Mouse (Mus musculus) megakaryocyte-erythroid progenitor cell, adult 5 weeks (primary cell): ENCODE measurements around the gene Gm49398. TPM values are rescaled to one million over a fixed set of nuclear protein-coding genes. Genes with fewer than 3 reads are reported as not detected.

ENCODE experiments used
- polyA plus RNA-seq: library from polyadenylated mRNA; stranded (reverse); fragments of >175 nt; gene quantifications from 2 replicates; pipeline ENCODE4 v1.2.3, GENCODE M21; 2012

Gene Gm49398
- not detected in 2 replicates for polyA plus RNA-seq

GRCm38 (mm10) chr13:61288739-61289138 lies at the start of gene Gm49398:
Gm49398 (minus strand) TSS chr13:61288839.

GRCm38 (mm10) chr13:61255258-61255657 lies 33.4 kb downstream of the Gm49398 start, which contains the start of gene Cts8:
Cts8 (minus strand) TSS chr13:61255358.

GRCm38 (mm10) chr13:61203310-61203709 lies 85.3 kb downstream of the Gm49398 start, which contains the start of gene Cts6:
Cts6 (minus strand) TSS chr13:61203410.

Other genes with a start within 250 kb of the Gm49398 start
- not detected in 2 replicates for gene Ctsq, start 248.2 kb downstream of the Gm49398 start, polyA plus RNA-seq
- not detected in 2 replicates for gene Ctsr, start 124.6 kb downstream of the Gm49398 start, polyA plus RNA-seq
- not detected in 2 replicates for gene Cts6, start 85.4 kb downstream of the Gm49398 start, polyA plus RNA-seq
- gene Cts8, start 33.5 kb downstream of the Gm49398 start, polyA plus RNA-seq, result 0.04 TPM in 1 of 2 replicates, not detected in the other
- gene Cts7, start 69.4 kb upstream of the Gm49398 start, polyA plus RNA-seq, result not detected in 2 replicates